Mouse (Mus musculus): ENCODE results near the gene Hoxa1. TPM values are rescaled to one million over a fixed set of nuclear protein-coding genes. Genes with fewer than 3 reads are reported as not detected.

Gene Hoxa1
- total and polyA plus RNA-seq, 2 experiments from 2014 or later: 0.27 TPM; not detected in 1

- no peak overlapping the region for H3K4me2 ChIP-seq (ENCODE audit: low read depth, low read length, poor library complexity, severe bottlenecking)
- H3K4me3 ChIP-seq (ENCODE audit: low read depth, low read length): peak overlapping the region; percentile 13; the same call in 1 of the 2 replicates
- peaks cover 81% of the 10 kb centered on the region for H3K27me3 ChIP-seq (ENCODE audit: insufficient read depth, low read length)
- H3K27ac ChIP-seq (ENCODE audit: low read depth, low read length): no peak overlapping the region
- WGBS: 3% methylated on average over 17 of the region's 17 CpGs
- no peak overlapping the region for H3K9ac ChIP-seq (replicated peaks; ENCODE audit: low read length, poor library complexity, severe bottlenecking)
- H3K36me3 ChIP-seq (ENCODE audit: insufficient read depth, low read length): no peaks in the 10 kb centered on the region
- no peak for DNase-seq (ENCODE audit: low spot score)
- peaks cover 2% of the 10 kb centered on the region; the same call in 1 of the 2 replicates for H3K4me1 ChIP-seq (ENCODE audit: insufficient read depth, low read length)
- TF ChIP-seq CTCF (IDR thresholded peaks at IDR 0.05): no peak
- H3K9me3 ChIP-seq (ENCODE audit: low read length): no peaks in the 10 kb centered on the region
- ATAC-seq (ENCODE audit: low FRiP score): no peak
Measured at GRCm38 (mm10) chr6:52163366-52164031, 5.4 kb upstream of the Hoxa1 start.

DNA sequence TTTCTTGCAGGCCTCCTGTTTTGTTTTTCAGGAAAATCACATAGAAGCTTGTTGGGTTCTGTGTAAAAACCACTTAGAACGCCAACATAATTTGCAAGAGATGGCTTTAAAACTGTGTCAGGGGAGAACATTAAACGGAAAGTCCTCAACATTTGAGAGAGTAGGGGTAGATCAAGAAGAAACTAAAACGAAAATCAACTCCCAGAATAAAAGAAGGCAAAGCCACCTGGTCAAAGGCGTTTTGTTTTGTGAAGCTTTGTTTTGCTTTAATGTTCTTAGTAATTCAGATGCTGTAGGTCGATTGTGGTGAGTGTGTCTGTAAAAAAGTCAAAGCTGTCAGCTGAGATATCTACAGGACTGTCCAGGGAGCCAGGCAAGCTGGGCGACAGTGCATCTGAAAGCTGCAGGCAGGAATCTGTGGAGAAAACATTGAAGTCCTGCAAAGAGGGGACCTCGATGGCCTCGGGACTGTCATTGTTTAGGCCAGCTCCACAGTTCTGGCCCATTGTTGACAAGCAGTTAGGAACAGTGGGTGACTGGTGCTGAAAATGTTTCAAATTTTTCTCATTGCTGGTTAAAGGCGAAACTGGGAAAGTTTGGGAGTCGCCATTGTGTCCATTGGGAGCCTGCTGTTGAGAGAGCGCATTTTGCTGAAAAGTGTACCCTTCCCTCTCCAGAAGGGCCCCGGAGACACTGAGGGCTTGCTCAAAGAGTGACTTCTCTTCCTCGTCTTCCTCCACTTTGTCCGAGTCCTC lies 4.7 kb upstream of the Hoxa1 start:
- TF ChIP-seq CTCF (IDR thresholded peaks at IDR 0.05): no peak
- Histone ChIP-seq H3K4me3 (ENCODE audit: low read depth, low read length) (no peak overlapping the region), H3K9ac (replicated peaks; ENCODE audit: low read length, poor library complexity, severe bottlenecking) (no peak overlapping the region), H3K4me2 (ENCODE audit: low read depth, low read length, poor library complexity, severe bottlenecking) (no peak overlapping the region), H3K27ac (ENCODE audit: low read depth, low read length) (no peak overlapping the region), H3K27me3 (ENCODE audit: insufficient read depth, low read length) (peaks cover 86% of the 10 kb centered on the region), H3K36me3 (ENCODE audit: insufficient read depth, low read length) (no peaks in the 10 kb centered on the region), H3K4me1 (ENCODE audit: insufficient read depth, low read length) (peaks cover 5% of the 10 kb centered on the region; the same call in 1 of the 2 replicates), H3K9me3 (ENCODE audit: low read length) (no peaks in the 10 kb centered on the region)
- ATAC-seq (ENCODE audit: low FRiP score): no peak
- WGBS: 2% methylated on average over 14 of the region's 14 CpGs
- no peak for DNase-seq (ENCODE audit: low spot score)

- Histone ChIP-seq H3K36me3 (ENCODE audit: insufficient read depth, low read length) (no peaks in the 10 kb centered on the region), H3K27ac (ENCODE audit: low read depth, low read length) (no peak overlapping the region), H3K4me1 (ENCODE audit: insufficient read depth, low read length) (peaks cover 5% of the 10 kb centered on the region; the same call in 1 of the 2 replicates), H3K9ac (replicated peaks; ENCODE audit: low read length, poor library complexity, severe bottlenecking) (no peak overlapping the region), H3K4me2 (ENCODE audit: low read depth, low read length, poor library complexity, severe bottlenecking) (no peak overlapping the region), H3K4me3 (ENCODE audit: low read depth, low read length) (no peak overlapping the region), H3K27me3 (ENCODE audit: insufficient read depth, low read length) (peaks cover 82% of the 10 kb centered on the region), H3K9me3 (ENCODE audit: low read length) (no peaks in the 10 kb centered on the region)
- WGBS: 3% methylated on average over 1 of the region's 1 CpGs
- no peak for DNase-seq (ENCODE audit: low spot score)
- ATAC-seq (ENCODE audit: low FRiP score): no peak
- no peak for TF ChIP-seq CTCF (IDR thresholded peaks at IDR 0.05)
Measured at GRCm38 (mm10) chr6:52162093-52162380, 3.9 kb upstream of the Hoxa1 start.

DNA sequence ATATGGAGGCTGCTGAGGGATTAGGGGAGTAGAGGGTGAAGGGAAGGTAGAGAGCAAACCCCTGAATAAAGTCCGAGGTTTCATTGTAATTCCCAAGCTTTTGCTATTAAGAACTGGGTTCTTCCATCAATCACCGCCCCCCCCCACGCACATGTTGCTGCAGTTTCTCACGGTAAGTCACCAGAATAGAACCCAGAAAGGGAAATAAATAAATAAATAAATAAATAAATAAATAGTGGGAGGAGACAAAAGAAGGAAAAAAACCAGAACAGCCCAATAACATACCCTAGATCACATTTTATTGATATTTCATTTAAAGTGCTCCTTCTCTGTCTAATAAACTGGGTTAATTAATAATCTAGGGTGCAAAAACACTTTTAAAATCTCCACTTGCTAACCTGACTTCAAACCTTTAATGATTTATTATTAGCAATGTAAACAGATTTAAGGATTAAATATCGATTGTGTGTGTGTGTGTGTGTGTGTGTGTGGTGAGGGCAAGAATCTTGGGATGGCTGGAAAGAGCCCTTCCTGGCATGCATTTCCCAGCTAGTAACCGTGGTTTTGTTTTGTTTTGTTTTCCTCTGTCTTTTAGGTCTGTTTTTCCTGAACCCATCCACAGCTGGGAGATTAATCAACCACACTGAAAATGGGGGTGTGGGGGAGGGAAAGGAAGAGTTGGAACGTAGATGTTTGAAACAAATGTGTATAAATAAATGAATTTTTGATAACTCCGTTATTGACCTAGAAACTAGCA lies 3.4 kb upstream of the Hoxa1 start:
- peaks cover 81% of the 10 kb centered on the region for H3K27me3 ChIP-seq (ENCODE audit: insufficient read depth, low read length)
- no peaks in the 10 kb centered on the region for H3K36me3 ChIP-seq (ENCODE audit: insufficient read depth, low read length)
- 0 out of 2 replicates have a peak overlapping the region, but pooled peaks have one; percentile 12 for H3K4me2 ChIP-seq (ENCODE audit: low read depth, low read length, poor library complexity, severe bottlenecking)
- no peak for ATAC-seq (ENCODE audit: low FRiP score)
- H3K27ac ChIP-seq (ENCODE audit: low read depth, low read length): no peak overlapping the region
- WGBS: 5% methylated on average over 8 of the region's 8 CpGs
- no peak for DNase-seq (ENCODE audit: low spot score)
- H3K4me1 ChIP-seq (ENCODE audit: insufficient read depth, low read length): peaks cover 5% of the 10 kb centered on the region; the same call in 1 of the 2 replicates
- H3K9me3 ChIP-seq (ENCODE audit: low read length): no peaks in the 10 kb centered on the region
- H3K4me3 ChIP-seq (ENCODE audit: low read depth, low read length): no peak overlapping the region
- H3K9ac ChIP-seq (replicated peaks; ENCODE audit: low read length, poor library complexity, severe bottlenecking): no peak overlapping the region
- no peak for TF ChIP-seq CTCF (IDR thresholded peaks at IDR 0.05)

GRCm38 (mm10) chr6:52160511-52161335 lies 2.6 kb upstream of the Hoxa1 start:
- H3K9me3 ChIP-seq (ENCODE audit: low read length): no peaks in the 10 kb centered on the region
- 2% methylated on average over 30 of the region's 30 CpGs for WGBS
- H3K27ac ChIP-seq (ENCODE audit: low read depth, low read length): no peak overlapping the region
- no peaks in the 10 kb centered on the region for H3K36me3 ChIP-seq (ENCODE audit: insufficient read depth, low read length)
- DNase-seq (ENCODE audit: low spot score) (no peak), ATAC-seq (ENCODE audit: low FRiP score) (no peak)
- H3K27me3 ChIP-seq (ENCODE audit: insufficient read depth, low read length): peaks cover 81% of the 10 kb centered on the region
- peaks cover 5% of the 10 kb centered on the region; the same call in 1 of the 2 replicates for H3K4me1 ChIP-seq (ENCODE audit: insufficient read depth, low read length)
- H3K4me2 ChIP-seq (ENCODE audit: low read depth, low read length, poor library complexity, severe bottlenecking): peak overlapping the region; percentile 12; the same call in 1 of the 2 replicates
- H3K4me3 ChIP-seq (ENCODE audit: low read depth, low read length): no peak overlapping the region
- no peak for TF ChIP-seq CTCF (IDR thresholded peaks at IDR 0.05)
- no peak overlapping the region for H3K9ac ChIP-seq (replicated peaks; ENCODE audit: low read length, poor library complexity, severe bottlenecking)
